Mouse (Mus musculus) kidney, postnatal 4 days (tissue): ENCODE measurements at regions not wholly inside any gene's neighbourhood (a gene's known extent, or its start where the extent isn't known, plus 50 kb on each side); places are given as distances from the start of the nearest gene placed in this dataset.

Source experiments
- DNase-seq, 2 experiments: peaks; one replicate each; pipeline ENCODE4 v3.0.0; 2021; ENCODE audit warnings: mixed read lengths in 2 of 2

- DNase-seq: no peak
These were observed 441.5 kb downstream of the Ebf1 start for GRCm38 (mm10) chr11:45058658-45059057.

GRCm38 (mm10) chr11:45066592-45066991 is 449.5 kb downstream of the Ebf1 start:
- no peak for DNase-seq

GRCm38 (mm10) chr11:45070280-45070679 is 453.2 kb downstream of the Ebf1 start:
- no peak for DNase-seq

- DNase-seq: no peak
These were observed 454.1 kb downstream of the Ebf1 start for GRCm38 (mm10) chr11:45071195-45071594.

- peak; percentile 32 to 49 for DNase-seq
These were observed 467.5 kb downstream of the Ebf1 start for GRCm38 (mm10) chr11:45084506-45085037.

GRCm38 (mm10) chr11:45085145-45085544 is 468.0 kb downstream of the Ebf1 start:
- DNase-seq: no peak

- DNase-seq: peak in 1 of 2 experiments; percentile 2
These were observed 470.2 kb downstream of the Ebf1 start for GRCm38 (mm10) chr11:45087186-45087915.

GRCm38 (mm10) chr11:45088286-45088685 is 471.2 kb downstream of the Ebf1 start:
- DNase-seq: no peak

GRCm38 (mm10) chr11:45089561-45089960 is 472.4 kb downstream of the Ebf1 start:
- DNase-seq: no peak

- peak; percentile 22 to 39 for DNase-seq
These were observed 486.6 kb downstream of the Ebf1 start for GRCm38 (mm10) chr11:45103498-45104336.

GRCm38 (mm10) chr11:45116702-45117101 is 499.6 kb downstream of the Ebf1 start:
- no peak for DNase-seq

- DNase-seq: no peak
These were observed 506.2 kb downstream of the Ebf1 start for GRCm38 (mm10) chr11:45123276-45123675.

- DNase-seq: no peak
These were observed 519.7 kb downstream of the Ebf1 start for GRCm38 (mm10) chr11:45136781-45137180.

- DNase-seq: no peak
These were observed 521.3 kb downstream of the Ebf1 start for GRCm38 (mm10) chr11:45138351-45138975.

GRCm38 (mm10) chr11:45140490-45140889 is 523.4 kb downstream of the Ebf1 start:
- no peak for DNase-seq

- DNase-seq: no peak
These were observed 537.0 kb downstream of the Ebf1 start for GRCm38 (mm10) chr11:45154070-45154469.

GRCm38 (mm10) chr11:45154497-45154896 is 537.4 kb downstream of the Ebf1 start:
- peak; percentile 16 to 30 for DNase-seq

- DNase-seq: no peak
These were observed 538.7 kb downstream of the Ebf1 start for GRCm38 (mm10) chr11:45155782-45156181.

GRCm38 (mm10) chr11:45158282-45158681 is 541.2 kb downstream of the Ebf1 start:
- no peak for DNase-seq

- no peak for DNase-seq
These were observed 543.8 kb downstream of the Ebf1 start for GRCm38 (mm10) chr11:45160871-45161270.

GRCm38 (mm10) chr11:45173546-45173945 is 556.4 kb downstream of the Ebf1 start:
- DNase-seq: peak; percentile 10 to 13

GRCm38 (mm10) chr11:45174071-45174470 is 557.0 kb downstream of the Ebf1 start:
- DNase-seq: no peak
